Mouse (Mus musculus) urinary bladder, adult 2 months (tissue): Measurements from ENCODE around the gene Marveld3. TPM values are rescaled to one million over a fixed set of nuclear protein-coding genes. Genes with fewer than 3 reads are reported as not detected.

ENCODE experiments used
- DNase-seq: peaks from one replicate; pipeline ENCODE4 v3.0.0; 2022; ENCODE audit warnings: low spot score
- polyA plus RNA-seq: library from polyadenylated mRNA; depleted of rRNA; stranded (reverse); fragments of >200 nt; gene quantifications from 2 replicates; pipeline ENCODE4 v1.2.3, GENCODE M21; 2012; rRNA removed

Gene Marveld3
- polyA plus RNA-seq, 1 experiment = 10.6 TPM

GRCm38 (mm10) chr8:109903909-109904469 lies 58.0 kb downstream of the Marveld3 start:
- DNase-seq = no peak

GRCm38 (mm10) chr8:109902379-109902778 lies 59.6 kb downstream of the Marveld3 start:
- no peak for DNase-seq

Other genes with a start within 250 kb of the Marveld3 start
- 11.3 and 13.7 TPM in 2 replicates for gene Atxn1l, start 224.5 kb downstream of the Marveld3 start, polyA plus RNA-seq
- 58.7 TPM in 2 replicates for gene Ap1g1, start 183.6 kb downstream of the Marveld3 start, polyA plus RNA-seq
- 5.7 and 6.4 TPM in 2 replicates for gene Phlpp2, start 93.7 kb downstream of the Marveld3 start, polyA plus RNA-seq
- gene Tat, start 28.2 kb upstream of the Marveld3 start, polyA plus RNA-seq = 0.13 and 0.40 TPM in 2 replicates
- 0.86 and 2.1 TPM in 2 replicates for gene Chst4, start 77.5 kb upstream of the Marveld3 start, polyA plus RNA-seq
- gene Zfp612, start 117.5 kb upstream of the Marveld3 start, polyA plus RNA-seq = 6.7 and 8.3 TPM in 2 replicates
- not detected in 2 replicates for gene Gm21964, start 139.0 kb upstream of the Marveld3 start, polyA plus RNA-seq
- gene Gm17720, start 140.6 kb upstream of the Marveld3 start, polyA plus RNA-seq = not detected in 2 replicates
- gene Calb2, start 206.0 kb upstream of the Marveld3 start, polyA plus RNA-seq = 0.07 and 0.11 TPM in 2 replicates